Mouse (Mus musculus): ENCODE data around the gene Serping1.
A peak's percentile ranks its signal among the peaks of the same experiment; 100 is the strongest.
"Not testable (repeated sequence)": the region's sequence is repeated elsewhere in the genome, so short reads cannot be mapped to it uniquely, and the experiment has no call there.

Serping1 gene

DNA sequence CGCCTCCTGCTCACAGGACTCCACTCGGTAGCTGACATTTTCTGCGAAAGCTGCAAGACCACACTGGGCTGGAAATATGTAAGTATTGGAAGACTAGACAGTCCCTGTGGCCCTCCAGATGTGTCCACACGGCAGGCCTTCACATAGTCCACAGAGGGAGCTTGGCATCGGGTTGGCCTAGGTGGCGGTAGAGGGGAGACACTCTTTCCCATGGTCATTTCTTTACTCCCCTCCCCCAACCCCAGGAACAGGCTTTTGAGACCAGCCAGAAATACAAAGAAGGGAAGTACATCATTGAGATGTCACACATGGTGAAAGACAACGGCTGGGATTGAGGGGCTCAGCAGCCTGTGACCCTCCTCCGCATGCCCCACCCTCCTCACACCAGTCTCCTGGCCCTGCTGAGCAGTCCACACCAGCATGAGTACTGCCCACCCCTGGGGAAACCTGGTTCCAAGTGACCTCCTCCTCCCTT is 37.8 kb downstream of the Serping1 start:
- no peak for DNase-seq

DNA sequence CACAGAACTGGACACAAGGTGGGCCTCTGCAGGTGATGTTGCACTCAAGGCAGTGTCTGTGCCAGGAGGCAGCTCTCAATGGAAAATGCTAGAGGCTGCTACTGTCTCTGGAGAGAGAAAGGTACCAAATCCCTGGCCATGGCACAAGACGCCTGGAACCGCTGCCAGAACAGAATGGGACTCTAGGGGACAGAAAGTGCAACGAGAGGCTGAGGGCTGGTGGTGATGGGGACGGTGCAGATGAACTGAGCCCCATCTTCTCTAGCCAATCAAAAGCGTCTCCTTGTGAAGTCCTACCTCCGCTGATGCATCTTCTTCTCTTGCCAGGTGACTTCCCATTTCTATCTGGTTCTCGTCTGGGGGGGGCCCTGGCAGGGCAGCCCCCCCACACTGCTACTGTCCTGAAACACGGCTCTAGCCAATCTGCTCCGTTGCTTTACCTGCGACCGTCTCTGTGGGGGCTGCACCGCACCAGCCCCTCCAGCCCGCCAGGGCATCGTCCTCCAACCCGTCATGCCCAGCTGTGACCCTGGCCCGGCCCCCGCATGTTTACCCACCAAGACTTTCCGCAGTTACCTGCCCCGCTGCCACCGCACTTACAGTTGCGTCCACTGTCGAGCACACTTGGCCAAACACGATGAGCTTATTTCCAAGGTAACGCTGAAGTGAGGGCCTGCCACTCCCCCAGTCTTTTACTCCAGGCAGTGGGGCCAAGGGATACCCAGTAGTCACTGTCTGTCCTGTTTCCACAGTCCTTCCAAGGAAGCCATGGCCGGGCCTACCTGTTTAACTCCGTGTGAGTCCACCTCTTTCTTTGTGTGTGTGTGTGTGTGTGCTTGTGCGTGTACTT is 38.7 kb downstream of the Serping1 start:
- no peak for DNase-seq

- DNase-seq = no peak
Measured at GRCm38 (mm10) chr2:84735346-84735920, 39.8 kb downstream of the Serping1 start.

- no peak for DNase-seq
Measured at GRCm38 (mm10) chr2:84734919-84735318, 40.3 kb downstream of the Serping1 start.

- DNase-seq = no peak
Measured at GRCm38 (mm10) chr2:84734351-84734864, 40.8 kb downstream of the Serping1 start.

DNA sequence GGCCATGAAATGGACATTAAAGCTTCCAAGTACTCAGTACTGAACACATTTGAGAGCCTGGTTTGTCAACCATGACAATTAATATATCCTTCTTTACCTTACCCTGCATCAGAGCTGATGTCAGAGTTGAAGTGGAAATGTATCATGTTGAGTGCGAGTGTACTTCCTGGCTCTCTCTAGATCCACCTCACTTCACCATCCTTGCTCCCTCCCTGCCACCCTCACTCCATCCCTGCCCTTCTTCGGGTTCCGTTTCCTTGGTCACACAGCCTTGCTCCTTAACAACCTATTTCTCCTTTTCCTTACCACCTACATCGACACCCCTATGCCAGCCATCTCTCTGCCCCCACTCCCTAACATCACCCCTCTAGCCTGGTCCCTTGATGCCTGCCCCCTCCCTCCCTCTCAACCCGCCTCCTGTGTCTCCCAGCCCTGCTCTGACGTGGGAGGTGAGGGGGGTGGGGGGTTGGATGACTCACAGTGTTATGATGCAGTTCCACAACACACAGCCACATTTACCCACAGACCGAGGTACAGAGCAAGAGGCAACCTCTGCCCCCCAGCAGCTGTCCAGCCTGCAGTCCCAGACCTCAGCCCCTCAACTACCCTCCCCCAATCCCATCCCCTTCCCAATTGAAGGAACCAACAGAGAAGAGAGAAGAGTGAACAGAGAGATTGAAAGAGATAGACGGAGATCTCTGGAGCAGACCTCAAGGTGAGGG is 41.5 kb downstream of the Serping1 start, which contains the start of gene Ypel4:
TSS of gene Ypel4 (plus strand) at position 480 of the 722 bp plus-strand sequence.
- DNase-seq = no peak

DNA sequence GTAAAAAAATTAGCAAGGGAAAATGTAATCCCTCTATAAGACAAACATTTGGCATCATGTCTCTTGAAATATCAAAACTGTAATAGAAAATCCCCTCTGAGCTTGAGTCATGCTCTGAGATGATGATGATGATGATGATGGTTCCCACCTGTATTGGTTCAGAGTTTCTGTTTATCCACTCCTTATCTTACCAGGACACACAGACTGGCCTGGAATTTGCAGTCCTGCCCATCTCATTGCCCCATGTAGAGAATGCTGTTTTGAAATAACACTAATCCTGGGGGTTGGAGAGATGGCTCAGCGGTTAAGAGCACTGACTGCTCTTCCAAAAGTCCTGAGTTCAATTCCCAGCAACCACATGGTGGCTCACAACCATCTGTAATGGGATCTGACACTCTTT is 42.9 kb downstream of the Serping1 start:
- no peak for DNase-seq

GRCm38 (mm10) chr2:84731206-84731605 is 44.0 kb downstream of the Serping1 start:
- DNase-seq = no peak

DNA sequence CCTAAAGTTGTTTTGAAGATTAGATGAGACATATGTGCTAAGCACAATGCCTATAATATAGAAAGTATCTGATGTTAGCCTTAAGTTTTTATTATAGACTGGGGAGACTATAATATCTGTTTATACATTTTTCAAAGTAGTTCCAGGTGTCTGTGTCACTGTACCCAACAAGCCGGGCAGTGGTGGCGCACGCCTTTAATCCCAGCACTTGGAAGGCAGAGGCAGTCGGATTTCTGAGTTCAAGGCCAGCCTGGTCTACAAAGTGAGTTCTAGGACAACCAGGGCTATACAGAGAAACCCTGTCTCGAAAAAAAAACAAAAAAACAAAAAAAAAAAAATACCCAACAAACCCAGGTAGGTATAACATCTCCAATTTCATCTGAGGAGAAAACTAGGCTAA is 47.1 kb downstream of the Serping1 start:
- DNase-seq = not testable (repeated sequence)

- DNase-seq = peak; percentile 94 to 95
Measured at GRCm38 (mm10) chr2:84727172-84727858, 47.9 kb downstream of the Serping1 start, which contains the start of gene Clp1. Gene Clp1 (minus strand): TSS chr2:84727350.

GRCm38 (mm10) chr2:84726716-84727115 is 48.5 kb downstream of the Serping1 start:
- no peak for DNase-seq

DNA sequence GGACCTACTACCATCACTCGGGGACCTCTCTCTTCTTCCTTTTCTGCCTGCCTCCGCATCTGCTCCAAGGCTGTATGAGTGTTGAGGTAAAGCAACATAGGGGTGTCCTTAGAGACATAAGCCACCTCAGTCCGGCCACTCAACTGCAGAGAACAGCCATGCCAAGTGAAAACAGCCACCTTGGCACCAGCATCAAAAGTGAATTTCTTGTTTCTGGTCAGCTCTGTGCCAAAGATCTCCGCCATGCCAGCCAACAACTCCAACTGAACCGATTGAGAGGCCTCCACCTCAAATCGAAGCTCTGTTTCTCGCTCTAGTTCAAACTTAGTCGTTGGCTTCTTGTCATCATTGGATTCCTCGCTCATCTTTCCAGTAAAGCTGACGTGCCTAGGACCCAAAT is 49.5 kb downstream of the Serping1 start:
- no peak for DNase-seq

- no peak for DNase-seq
Measured at GRCm38 (mm10) chr2:84723856-84724255, 51.4 kb downstream of the Serping1 start.

DNA sequence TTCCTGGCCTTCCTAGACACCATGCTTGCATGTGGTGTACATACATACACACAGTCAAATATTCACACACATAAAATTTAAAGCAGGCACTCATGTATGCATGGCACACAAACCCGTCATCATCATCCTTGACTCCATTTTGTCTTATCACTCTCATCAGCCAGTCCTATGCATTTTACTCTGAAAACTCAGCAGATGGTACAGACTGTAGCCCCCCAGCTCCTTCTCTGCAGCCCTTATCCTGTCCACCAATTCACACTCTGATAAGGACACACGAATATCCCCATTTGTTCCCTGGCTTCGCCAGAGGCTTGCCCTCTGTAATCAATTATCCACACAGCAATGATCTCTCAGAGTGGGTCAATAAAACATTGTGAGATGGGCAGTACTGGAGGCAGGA is 54.1 kb downstream of the Serping1 start:
- DNase-seq = no peak

DNA sequence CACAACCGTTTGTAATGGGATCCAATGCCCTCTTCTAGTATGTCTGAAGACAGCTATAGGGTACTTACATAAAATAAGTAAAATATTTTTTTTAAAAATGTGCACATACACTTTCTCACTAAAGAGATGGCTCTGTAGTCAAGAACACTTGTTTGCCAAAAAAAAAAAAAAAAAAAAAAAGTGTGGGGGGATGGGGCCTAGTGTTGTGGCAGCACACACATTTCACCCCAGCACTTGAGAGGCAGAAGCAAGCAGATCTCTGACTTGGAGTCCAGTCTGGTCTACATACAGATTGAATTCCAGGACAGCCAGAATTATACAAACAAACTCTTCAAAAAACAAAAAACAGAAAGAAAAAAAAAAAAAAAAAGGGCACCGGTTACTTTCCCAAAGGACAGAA is 54.5 kb downstream of the Serping1 start:
- no peak for DNase-seq

GRCm38 (mm10) chr2:84717357-84717756 is 57.9 kb downstream of the Serping1 start:
- DNase-seq = no peak

DNA sequence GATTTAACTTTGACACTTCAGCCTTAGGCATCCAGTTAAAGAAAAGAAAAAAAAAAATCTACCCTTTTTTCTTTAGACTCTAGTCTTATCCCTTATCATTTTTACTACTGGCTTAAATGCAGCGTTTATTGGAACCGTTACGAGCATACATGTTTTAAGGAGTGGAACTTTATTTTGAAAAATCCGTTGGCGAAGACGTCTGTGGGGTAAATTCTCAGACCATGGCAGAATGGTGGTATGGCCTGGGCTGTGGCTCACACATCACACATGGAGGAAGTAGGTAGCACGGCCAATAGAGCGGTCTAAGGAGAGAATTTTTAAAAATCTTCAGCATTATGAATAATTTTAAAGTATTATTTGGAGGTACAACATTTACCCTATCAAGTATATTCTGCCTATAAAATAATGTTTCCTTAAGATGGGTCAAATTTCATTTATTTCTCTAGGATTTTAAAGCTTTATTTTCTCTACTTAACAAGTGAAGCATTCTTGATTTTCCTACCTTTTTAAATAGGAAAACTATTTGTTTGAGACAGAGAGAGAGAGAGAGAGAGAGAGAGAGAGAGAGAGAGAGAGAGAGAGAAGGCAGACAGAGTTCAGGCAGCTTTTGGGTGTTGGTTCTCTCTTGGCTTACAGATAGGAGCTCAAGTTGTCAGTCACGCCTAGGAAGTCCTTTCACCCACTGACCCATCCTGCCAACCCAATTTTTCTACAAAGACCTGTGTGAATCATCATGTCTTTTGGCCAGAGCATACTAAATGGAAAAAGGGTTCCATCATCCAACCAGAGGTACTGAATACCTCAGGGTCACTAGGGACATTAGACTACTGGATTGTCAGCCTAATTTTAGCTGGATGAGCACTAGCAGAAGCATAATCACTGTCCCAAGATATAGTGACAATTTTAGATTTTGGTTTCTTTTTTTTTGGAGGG is 58.6 kb downstream of the Serping1 start:
- no peak for DNase-seq

DNA sequence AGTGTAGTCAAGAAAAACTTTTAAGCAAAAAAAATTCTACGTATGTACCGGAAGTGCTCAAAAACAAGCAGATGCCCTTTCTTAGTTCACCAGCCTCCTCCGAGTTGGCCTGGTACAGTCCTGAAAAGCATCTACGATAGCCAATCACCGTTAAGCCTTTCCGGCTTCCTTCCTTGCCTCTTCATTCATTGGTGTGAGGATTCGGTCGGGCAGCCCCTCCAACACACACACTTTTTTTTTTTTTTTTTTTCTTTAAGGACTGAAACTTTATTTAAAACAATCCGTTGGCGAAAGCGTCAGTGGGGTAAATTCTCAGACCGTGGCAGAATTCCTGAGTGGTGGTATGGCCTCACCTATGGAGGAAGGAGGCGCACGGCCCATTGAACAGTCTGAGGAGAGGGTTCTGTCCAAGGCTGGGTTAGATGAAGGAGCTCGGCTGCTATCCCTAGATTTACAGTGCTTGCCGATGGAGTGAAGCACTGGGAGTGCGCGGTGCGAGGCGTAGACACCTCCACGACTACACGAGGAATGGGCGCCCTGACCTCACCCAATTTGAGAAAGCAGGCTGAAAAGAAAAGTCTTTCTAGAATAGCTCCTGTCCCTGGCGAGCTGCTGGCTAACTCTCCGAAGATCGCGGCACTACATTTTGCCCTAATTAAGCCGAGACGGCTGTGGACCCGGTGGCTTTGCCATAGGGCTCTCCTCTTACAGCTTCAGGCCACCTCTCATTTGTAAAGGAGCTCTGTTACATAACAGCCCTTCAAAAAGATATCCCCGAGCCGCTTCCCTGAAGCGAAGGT is 59.5 kb downstream of the Serping1 start:
- peak in 1 of 2 experiments; percentile 62 for DNase-seq
